Mouse (Mus musculus) neural tube, embryonic 15.5 days (tissue): Measurements from ENCODE around the gene Zzef1. TPM values are rescaled to one million over a fixed set of nuclear protein-coding genes. Genes with fewer than 3 reads are reported as not detected.

Source experiments
- ATAC-seq: fragments of 200-750 bp; cut with Nextera tagmentation; 2 replicates; pipeline ENCODE4 v1.8.0; 2017; ENCODE audit warnings: mild to moderate bottlenecking, moderate TSS enrichment, moderate library complexity; ENCODE audit not compliant: low FRiP score
- H3K27ac ChIP-seq: fragments of 300-500 bp; sonication (generic); replicated peaks from 2 replicates; pipeline ENCODE4 v1.5.1; 2015; ENCODE audit warnings: mild to moderate bottlenecking, inconsistent platforms
- H3K27me3 ChIP-seq: fragments of 300-500 bp; sonication (generic); replicated peaks from 2 replicates; pipeline ENCODE4 v1.6.1; 2015; ENCODE audit warnings: inconsistent platforms
- H3K36me3 ChIP-seq: fragments of 300-500 bp; sonication (generic); 2 replicates; pipeline ENCODE4 v1.6.1; 2015; ENCODE audit warnings: inconsistent platforms
- H3K4me1 ChIP-seq: fragments of 300-500 bp; sonication (generic); 2 replicates; pipeline ENCODE4 v1.6.1; 2015; ENCODE audit warnings: inconsistent platforms
- H3K4me2 ChIP-seq: fragments of 300-500 bp; sonication (generic); 2 replicates; pipeline ENCODE4 v1.6.1; 2015; ENCODE audit warnings: inconsistent platforms, mild to moderate bottlenecking, moderate library complexity
- H3K4me3 ChIP-seq: fragments of 300-500 bp; sonication (generic); replicated peaks from 2 replicates; pipeline ENCODE4 v1.5.1; 2015; ENCODE audit warnings: mild to moderate bottlenecking, inconsistent platforms
- H3K9ac ChIP-seq: fragments of 300-500 bp; sonication (generic); replicated peaks from 2 replicates; pipeline ENCODE4 v1.6.1; 2015; ENCODE audit warnings: mild to moderate bottlenecking, inconsistent platforms
- H3K9me3 ChIP-seq: fragments of 300-500 bp; sonication (generic); replicated peaks from 2 replicates; pipeline ENCODE4 v1.6.1; 2016; ENCODE audit warnings: inconsistent platforms
- WGBS: fragments of 180-500 bp; shearing (Covaris S2); methylation state at CpG from one replicate; pipeline ENCODE4 v1.1.7; 2015; ENCODE audit warnings: mixed read lengths; 5-methylcytosine and 5-hydroxymethylcytosine counted together
- polyA plus RNA-seq: library from polyadenylated mRNA; unstranded; fragments of >200 nt; fragmentation: Nextera tagmentation; extraction: Ambion mirVana; gene quantifications from 2 replicates; pipeline ENCODE4 v1.2.1, GENCODE M21; 2015

Zzef1 gene
- polyA plus RNA-seq, 1 experiment from 2014 or later = 12.8 TPM

GRCm38 (mm10) chr11:72947840-72948239 lies 151.8 kb downstream of the Zzef1 start:
- 46% methylated on average over 11 of the region's 11 CpGs for WGBS
- H3K9ac ChIP-seq = no peak overlapping the region

GRCm38 (mm10) chr11:72948254-72948653 lies 152.2 kb downstream of the Zzef1 start:
- Histone ChIP-seq H3K9ac (no peak overlapping the region), H3K36me3 (no peaks in the 10 kb centered on the region), H3K27me3 (no peaks in the 10 kb centered on the region), H3K27ac (no peak overlapping the region), H3K4me2 (no peak overlapping the region), H3K4me1 (no peaks in the 10 kb centered on the region; the same call in 1 of the 2 replicates), H3K9me3 (no peaks in the 10 kb centered on the region), H3K4me3 (no peak overlapping the region)
- 83% methylated on average over 7 of the region's 7 CpGs for WGBS
- ATAC-seq = no peak

More at GRCm38 (mm10) chr11:72947840-72948239, 151.8 kb downstream of the Zzef1 start:
- Histone ChIP-seq H3K4me1 (no peaks in the 10 kb centered on the region; the same call in 1 of the 2 replicates), H3K4me3 (no peak overlapping the region), H3K36me3 (no peaks in the 10 kb centered on the region), H3K27me3 (no peaks in the 10 kb centered on the region), H3K27ac (no peak overlapping the region), H3K9me3 (no peaks in the 10 kb centered on the region), H3K4me2 (no peak overlapping the region)
- ATAC-seq = no peak

GRCm38 (mm10) chr11:72951137-72952000 lies 155.3 kb downstream of the Zzef1 start:
- 70% methylated on average over 22 of the region's 22 CpGs for WGBS
- H3K4me1 ChIP-seq = no peaks in the 10 kb centered on the region

GRCm38 (mm10) chr11:72952226-72952625 lies 156.2 kb downstream of the Zzef1 start:
- H3K4me3 ChIP-seq = no peak overlapping the region
- no peaks in the 10 kb centered on the region for H3K36me3 ChIP-seq
- WGBS = 63% methylated on average over 3 of the region's 3 CpGs
- H3K9ac ChIP-seq = no peak overlapping the region
- no peak for ATAC-seq
- no peaks in the 10 kb centered on the region for H3K9me3 ChIP-seq
- no peak overlapping the region for H3K4me2 ChIP-seq
- no peaks in the 10 kb centered on the region for H3K4me1 ChIP-seq
- H3K27ac ChIP-seq = no peak overlapping the region
- no peaks in the 10 kb centered on the region for H3K27me3 ChIP-seq

More at GRCm38 (mm10) chr11:72951137-72952000, 155.3 kb downstream of the Zzef1 start:
- H3K9me3 ChIP-seq = no peaks in the 10 kb centered on the region
- no peak for ATAC-seq
- H3K27me3 ChIP-seq = no peaks in the 10 kb centered on the region
- H3K36me3 ChIP-seq = no peaks in the 10 kb centered on the region
- no peak overlapping the region for H3K4me2 ChIP-seq
- no peak overlapping the region for H3K27ac ChIP-seq
- H3K9ac ChIP-seq = no peak overlapping the region
- H3K4me3 ChIP-seq = no peak overlapping the region

GRCm38 (mm10) chr11:72952697-72953096 lies 156.7 kb downstream of the Zzef1 start:
- no peaks in the 10 kb centered on the region for H3K36me3 ChIP-seq
- no peak overlapping the region for H3K9ac ChIP-seq
- no peaks in the 10 kb centered on the region for H3K4me1 ChIP-seq
- H3K4me3 ChIP-seq = no peak overlapping the region
- ATAC-seq = no peak
- H3K27ac ChIP-seq = no peak overlapping the region
- no peak overlapping the region for H3K4me2 ChIP-seq
- WGBS = 91% methylated on average over 6 of the region's 6 CpGs
- no peaks in the 10 kb centered on the region for H3K9me3 ChIP-seq
- H3K27me3 ChIP-seq = no peaks in the 10 kb centered on the region

GRCm38 (mm10) chr11:72953116-72953439 lies 157.1 kb downstream of the Zzef1 start:
- no peak overlapping the region for H3K4me2 ChIP-seq
- no peak overlapping the region for H3K9ac ChIP-seq
- no peak overlapping the region for H3K4me3 ChIP-seq
- no peaks in the 10 kb centered on the region for H3K36me3 ChIP-seq
- no peaks in the 10 kb centered on the region for H3K9me3 ChIP-seq
- ATAC-seq = no peak
- H3K27ac ChIP-seq = no peak overlapping the region
- WGBS = 70% methylated on average over 1 of the region's 1 CpGs
- H3K4me1 ChIP-seq = no peaks in the 10 kb centered on the region
- H3K27me3 ChIP-seq = no peaks in the 10 kb centered on the region

GRCm38 (mm10) chr11:72953440-72954151 lies 157.6 kb downstream of the Zzef1 start:
- no peak overlapping the region for H3K4me3 ChIP-seq
- no peaks in the 10 kb centered on the region for H3K4me1 ChIP-seq
- no peak overlapping the region for H3K27ac ChIP-seq
- no peaks in the 10 kb centered on the region for H3K36me3 ChIP-seq
- 89% methylated on average over 4 of the region's 4 CpGs for WGBS
- H3K9me3 ChIP-seq = no peaks in the 10 kb centered on the region
- no peaks in the 10 kb centered on the region for H3K27me3 ChIP-seq
- no peak for ATAC-seq
- no peak overlapping the region for H3K9ac ChIP-seq
- H3K4me2 ChIP-seq = no peak overlapping the region

- 87% methylated on average over 4 of the region's 4 CpGs for WGBS
- no peaks in the 10 kb centered on the region for H3K4me1 ChIP-seq
- no peak for ATAC-seq
- no peak overlapping the region for H3K9ac ChIP-seq
- H3K9me3 ChIP-seq = no peaks in the 10 kb centered on the region
- H3K36me3 ChIP-seq = no peaks in the 10 kb centered on the region
- peaks cover 3% of the 10 kb centered on the region for H3K27me3 ChIP-seq
- H3K4me2 ChIP-seq = no peak overlapping the region
- no peak overlapping the region for H3K27ac ChIP-seq
- no peak overlapping the region for H3K4me3 ChIP-seq
Measured at GRCm38 (mm10) chr11:72954216-72954615, 158.2 kb downstream of the Zzef1 start.

- H3K4me2 ChIP-seq = no peak overlapping the region
- no peak overlapping the region for H3K4me3 ChIP-seq
- peaks cover under 1% of the 10 kb centered on the region; the same call in 1 of the 2 replicates for H3K4me1 ChIP-seq
- H3K9me3 ChIP-seq = no peaks in the 10 kb centered on the region
- no peak overlapping the region for H3K27ac ChIP-seq
- no peaks in the 10 kb centered on the region for H3K36me3 ChIP-seq
- WGBS = 74% methylated on average over 5 of the region's 5 CpGs
- H3K9ac ChIP-seq = no peak overlapping the region
- peaks cover 15% of the 10 kb centered on the region for H3K27me3 ChIP-seq
- no peak for ATAC-seq
Measured at GRCm38 (mm10) chr11:72955339-72955974, 159.4 kb downstream of the Zzef1 start.

GRCm38 (mm10) chr11:72957318-72957717 lies 161.3 kb downstream of the Zzef1 start:
- H3K27ac ChIP-seq = no peak overlapping the region
- WGBS = 58% methylated on average over 2 of the region's 2 CpGs
- H3K9ac ChIP-seq = no peak overlapping the region
- peaks cover 34% of the 10 kb centered on the region for H3K27me3 ChIP-seq
- no peaks in the 10 kb centered on the region for H3K36me3 ChIP-seq
- peaks cover 13% of the 10 kb centered on the region for H3K4me1 ChIP-seq
- H3K9me3 ChIP-seq = no peaks in the 10 kb centered on the region
- no peak for ATAC-seq
- H3K4me3 ChIP-seq = no peak overlapping the region
- no peak overlapping the region for H3K4me2 ChIP-seq

GRCm38 (mm10) chr11:72959924-72960679 lies 164.1 kb downstream of the Zzef1 start:
- 11% methylated on average over 15 of the region's 15 CpGs for WGBS
- ATAC-seq = no peak

More at GRCm38 (mm10) chr11:72959924-72960679, 164.1 kb downstream of the Zzef1 start:
- H3K4me1 ChIP-seq = peaks cover 13% of the 10 kb centered on the region
- H3K27ac ChIP-seq = no peak overlapping the region
- peaks cover 46% of the 10 kb centered on the region for H3K27me3 ChIP-seq
- H3K4me3 ChIP-seq = no peak overlapping the region
- no peaks in the 10 kb centered on the region for H3K9me3 ChIP-seq
- no peak overlapping the region for H3K9ac ChIP-seq
- no peaks in the 10 kb centered on the region for H3K36me3 ChIP-seq
- H3K4me2 ChIP-seq = no peak overlapping the region
